Comparison of ENCODE assay signal across 8 mouse cellular contexts in the genomic region with DNA sequence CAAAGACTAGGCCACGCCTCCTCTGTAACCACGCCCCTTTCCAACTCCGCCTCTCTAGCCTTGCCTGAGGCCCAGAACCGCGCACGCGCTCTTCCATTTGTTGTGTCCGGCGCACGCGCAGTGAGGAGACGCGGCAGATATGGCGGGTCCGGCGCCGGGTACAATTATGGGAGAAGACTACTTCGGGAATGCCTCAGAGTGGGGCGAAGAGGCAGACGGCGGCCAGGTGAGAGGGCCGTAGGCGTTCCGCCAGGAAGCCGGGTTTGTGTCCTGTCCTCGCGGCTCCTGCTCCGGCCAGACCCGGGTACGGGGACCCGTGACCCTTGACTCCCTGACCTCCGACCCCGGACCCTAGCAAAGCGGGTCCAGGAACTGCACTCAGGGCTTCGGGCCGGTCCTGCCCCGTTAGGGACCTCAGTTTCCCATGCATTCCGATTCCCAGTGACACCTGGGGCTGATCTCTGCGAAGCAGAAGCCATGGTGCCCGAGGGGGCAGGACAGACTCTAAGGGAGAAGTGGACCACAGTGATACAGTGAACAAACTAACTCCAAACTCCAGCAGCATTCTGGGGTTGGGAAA. TPM values are rescaled to one million over a fixed set of nuclear protein-coding genes. Genes with fewer than 3 reads are reported as not detected.
DNase-seq lines count a peak whose midpoint lies in the region; ATAC-seq and TF ChIP-seq lines count a peak whose summit lies in the region.

TSS of gene Nelfcd (plus strand) at position 74 of the 580 bp plus-strand sequence.

- ATAC-seq in activated CD4-positive, CD25-positive, alpha-beta regulatory T cell, adult 4 months: peak; percentile 98
- peak; percentile 96 for ATAC-seq in megakaryocyte progenitor cell, adult 5-6 weeks (replicated peaks; ENCODE audit: poor library complexity)

- no peak within 1 kb of the TSS for H3K27ac ChIP-seq in cortical plate, adult 2 months (ENCODE audit: insufficient read depth, low read length)

- DNase-seq in gastrocnemius, postnatal 10 days: peak; percentile 96
- DNase-seq in induced T-regulatory cell, adult 2 months (ENCODE audit: low read depth): peak; percentile 100
- DNase-seq in left cerebral cortex, adult 9 months (ENCODE audit: low spot score in 2 of 2): peak; percentile 83 to 96
- peak; percentile 94 for DNase-seq in right cerebral cortex, postnatal 14 days
- peak; percentile 85 to 94 for DNase-seq in urinary bladder, postnatal 36 days (ENCODE audit: low spot score in 2 of 2)

- TF ChIP-seq POLR2A in cortical plate, adult 2 months (IDR thresholded peaks at IDR 0.05; ENCODE audit: extremely low read depth, insufficient read depth, low read length): peak; percentile 56; the same call in 1 of the 2 replicates

- H3K4me3 ChIP-seq in cortical plate, adult 2 months (ENCODE audit: insufficient read depth, low read length): peak within 1 kb of the TSS; percentile 73

- no peak for TF ChIP-seq CTCF in cortical plate, adult 2 months (IDR thresholded peaks at IDR 0.05; ENCODE audit: extremely low read depth, insufficient read depth, low read length)

- H3K4me1 ChIP-seq in cortical plate, adult 2 months (ENCODE audit: control insufficient read depth, insufficient read depth, low read length): peaks cover 4% of the 10 kb centered on the region; the same call in 1 of the 2 replicates

RNA-seq across cellular contexts. Expression of gene Nelfcd, which starts in this region (rescaled TPM):
- polyA plus RNA-seq in activated CD4-positive, CD25-positive, alpha-beta regulatory T cell, adult 4 months (2017; shearing (Covaris generic)): 10 to 100 TPM; 43.5 to 65.3 TPM
- polyA plus RNA-seq in cortical plate, adult 2 months (2012; rRNA removed): 74.7 and 76.9 TPM in 2 replicates
- total RNA-seq in gastrocnemius, postnatal 10 days (2021): 10 to 100 TPM; 37.3 to 39.1 TPM
- total RNA-seq in megakaryocyte progenitor cell, adult 5-6 weeks (2015): 27.7 and 29.3 TPM in 2 replicates
- total RNA-seq in megakaryocyte progenitor cell, adult 5-6 weeks (2017): 33.8 and 43.0 TPM in 2 replicates
